Mouse (Mus musculus): ENCODE data around the gene Endod1. TPM values are rescaled to one million over a fixed set of nuclear protein-coding genes. Genes with fewer than 3 reads are reported as not detected.

The Endod1 gene
- polyA plus RNA-seq, 1 experiment from 2014 or later: 8.6 TPM

DNA sequence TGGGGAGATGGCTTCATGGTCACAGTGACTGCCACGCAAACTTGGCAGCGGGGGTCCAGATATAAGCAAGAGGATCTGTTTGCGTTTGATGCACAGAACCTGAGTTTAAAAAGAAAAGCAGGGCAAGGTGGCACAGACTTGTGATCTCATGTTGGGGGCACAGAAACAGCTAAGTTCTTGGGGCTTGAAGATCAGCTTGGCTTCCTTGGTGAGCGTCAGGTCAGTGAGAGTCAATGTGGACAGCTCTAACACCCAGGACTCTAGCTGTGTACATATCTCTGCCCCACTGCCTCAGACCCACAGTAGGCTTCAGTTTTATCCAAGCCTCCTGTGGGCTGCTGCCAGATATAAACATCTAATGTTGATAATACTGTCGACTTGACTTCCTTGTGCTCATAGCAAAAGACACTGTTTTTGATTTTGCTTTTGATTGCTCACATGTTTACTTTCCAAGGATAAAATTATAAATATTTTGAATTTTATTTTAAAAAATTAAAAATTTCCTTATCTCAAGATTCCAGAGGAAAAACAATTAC is 1.0 kb upstream of the Endod1 start:
- H3K27me3 ChIP-seq: no peaks in the 10 kb centered on the region
- DNase-seq (ENCODE audit: low read depth, low spot score): no peak
- in situ Hi-C loops (cut with MboI; ENCODE audit: low pct_unique_long_range_greater_than_20kb): no loop called here
- no peak for ATAC-seq
- ChIA-PET CTCF (interaction anchor here (0.8 to 1.5 kb wide), 3 partner anchors 9 to 118 kb away, joined by 3 to 5 read pairs (median 3); partner anchors contain the start of genes Cwc15 and Kdm4d), POLR2A (interaction anchor here (1.2 kb wide), 1 partner anchor 14 kb away, joined by 3 read pairs; no protein-coding TSS in a partner anchor)
- no peak for TF ChIP-seq CTCF (IDR thresholded peaks at IDR 0.05)

- TF ChIP-seq CTCF (IDR thresholded peaks at IDR 0.05): no peak
- no peaks in the 10 kb centered on the region for H3K27me3 ChIP-seq
- DNase-seq (ENCODE audit: low read depth, low spot score) (peak; percentile 47), ATAC-seq (peak; percentile 95)
- in situ Hi-C loops (cut with MboI; ENCODE audit: low pct_unique_long_range_greater_than_20kb): no loop called here
- POLR2A ChIA-PET: interaction anchor here (0.7 to 1.4 kb wide), 2 partner anchors 17 to 120 kb away, joined by 3 read pairs; no protein-coding TSS in a partner anchor
- CTCF ChIA-PET: interaction anchor here (0.5 to 1.0 kb wide), 2 partner anchors 10 to 119 kb away, joined by 3 read pairs; partner anchors contain the start of genes Cwc15 and Kdm4d
Observed at GRCm38 (mm10) chr9:14380386-14381285, 671 bp downstream of the Endod1 start.

GRCm38 (mm10) chr9:14379769-14380385 is 1.4 kb downstream of the Endod1 start:
- TF ChIP-seq CTCF (IDR thresholded peaks at IDR 0.05): no peak
- no peak for DNase-seq (ENCODE audit: low read depth, low spot score)
- POLR2A ChIA-PET: interaction anchor here (0.5 to 1.4 kb wide), 2 partner anchors 16 to 319 kb away, joined by 3 to 4 read pairs; no protein-coding TSS in a partner anchor
- no peak for ATAC-seq
- H3K27me3 ChIP-seq: no peaks in the 10 kb centered on the region
- in situ Hi-C loops (cut with MboI; ENCODE audit: low pct_unique_long_range_greater_than_20kb): no loop called here
- CTCF ChIA-PET: interaction anchor here (1.0 kb wide), 1 partner anchor 11 kb away, joined by 3 read pairs; no protein-coding TSS in a partner anchor

DNA sequence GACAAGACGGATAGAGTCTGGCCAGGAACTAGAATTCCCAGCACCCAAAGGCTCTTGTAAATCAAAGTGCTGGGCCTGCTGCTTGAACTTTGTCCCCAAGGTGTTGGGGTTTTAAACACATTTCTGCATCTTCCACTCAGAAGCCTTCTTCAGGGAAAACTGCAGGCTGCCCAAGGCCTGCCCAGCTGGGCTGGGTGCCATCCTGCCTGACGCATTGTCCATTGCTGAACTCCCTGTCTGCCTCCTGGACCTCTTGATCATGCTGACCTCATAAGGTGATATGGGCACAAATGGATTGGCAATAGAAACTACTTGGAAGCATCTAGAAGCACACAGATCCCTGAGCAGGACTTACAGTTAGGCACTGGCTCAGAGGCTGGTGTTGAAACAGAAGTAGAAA is 3.2 kb downstream of the Endod1 start:
- in situ Hi-C loops (cut with MboI; ENCODE audit: low pct_unique_long_range_greater_than_20kb): no loop called here
- ChIA-PET POLR2A (no interaction called here), CTCF (no interaction called here)
- DNase-seq (ENCODE audit: low read depth, low spot score): no peak
- no peaks in the 10 kb centered on the region for H3K27me3 ChIP-seq
- no peak for ATAC-seq
- TF ChIP-seq CTCF (IDR thresholded peaks at IDR 0.05): no peak

DNA sequence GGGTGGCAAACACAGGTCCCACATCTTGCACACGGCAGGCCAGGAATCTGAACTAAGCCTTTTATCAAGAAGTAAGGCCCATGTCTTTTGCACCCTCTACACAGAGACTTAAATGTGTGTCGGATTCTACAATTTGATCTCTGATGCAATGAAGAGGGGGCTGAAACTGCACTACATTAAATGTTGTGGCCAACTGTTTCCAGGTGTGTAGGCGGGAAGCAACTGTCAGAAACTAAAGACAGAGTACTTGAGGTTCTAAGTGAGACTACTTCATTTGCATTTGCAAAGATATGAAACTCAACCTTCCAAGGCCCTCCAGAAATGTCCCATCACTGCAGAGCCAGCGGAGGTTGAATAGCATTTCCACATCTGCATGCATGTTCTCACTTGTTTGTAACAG is 5.2 kb downstream of the Endod1 start:
- CTCF ChIA-PET: no interaction called here
- H3K27me3 ChIP-seq: no peaks in the 10 kb centered on the region
- no peak for DNase-seq (ENCODE audit: low read depth, low spot score)
- no peak for TF ChIP-seq CTCF (IDR thresholded peaks at IDR 0.05)
- POLR2A ChIA-PET: no interaction called here
- ATAC-seq: no peak
- in situ Hi-C loops (cut with MboI; ENCODE audit: low pct_unique_long_range_greater_than_20kb): no loop called here

- DNase-seq (ENCODE audit: low read depth, low spot score): no peak
- CTCF ChIA-PET: no interaction called here
- TF ChIP-seq CTCF (IDR thresholded peaks at IDR 0.05): no peak
- no peaks in the 10 kb centered on the region for H3K27me3 ChIP-seq
- POLR2A ChIA-PET: no interaction called here
- in situ Hi-C loops (cut with MboI; ENCODE audit: low pct_unique_long_range_greater_than_20kb): no loop called here
- no peak for ATAC-seq
Observed at GRCm38 (mm10) chr9:14372440-14372839, 8.9 kb downstream of the Endod1 start.

- in situ Hi-C loops (cut with MboI; ENCODE audit: low pct_unique_long_range_greater_than_20kb): no loop called here
- DNase-seq (ENCODE audit: low read depth, low spot score) (no peak), ATAC-seq (no peak)
- no peak for TF ChIP-seq CTCF (IDR thresholded peaks at IDR 0.05)
- POLR2A ChIA-PET: no interaction called here
- H3K27me3 ChIP-seq: no peaks in the 10 kb centered on the region
- CTCF ChIA-PET: interaction anchor here (1.6 kb wide), 1 partner anchor 18 kb away, joined by 3 read pairs; no protein-coding TSS in a partner anchor
Observed at GRCm38 (mm10) chr9:14369271-14369670, 12.0 kb downstream of the Endod1 start.

DNA sequence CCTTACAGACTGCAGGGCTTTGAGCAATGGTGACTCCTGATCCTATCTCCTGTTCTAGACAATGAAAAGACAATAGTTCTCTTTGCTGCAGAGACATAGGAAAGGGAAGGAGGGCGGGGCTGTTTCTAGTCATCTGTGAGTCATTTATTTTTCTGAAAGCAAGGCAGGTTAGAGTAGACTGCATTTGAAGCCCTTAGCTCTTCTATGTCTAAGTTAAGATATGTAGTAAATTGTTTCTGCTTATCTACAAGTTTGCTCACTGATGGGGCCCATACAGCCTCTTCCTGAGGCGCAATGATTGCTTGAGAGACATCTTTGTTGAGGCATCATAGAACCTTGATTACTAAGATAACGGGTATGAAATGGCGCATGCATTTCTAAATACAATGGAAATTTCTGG is 13.5 kb downstream of the Endod1 start:
- CTCF ChIA-PET: no interaction called here
- TF ChIP-seq CTCF (IDR thresholded peaks at IDR 0.05): no peak
- no peak for ATAC-seq

GRCm38 (mm10) chr9:14365481-14366125 is 15.7 kb downstream of the Endod1 start:
- ATAC-seq (no peak), DNase-seq (ENCODE audit: low read depth, low spot score) (no peak)
- POLR2A ChIA-PET: no interaction called here
- no peak for TF ChIP-seq CTCF (IDR thresholded peaks at IDR 0.05)
- no peaks in the 10 kb centered on the region for H3K27me3 ChIP-seq
- in situ Hi-C loops (cut with MboI; ENCODE audit: low pct_unique_long_range_greater_than_20kb): no loop called here
- CTCF ChIA-PET: no interaction called here

More for the DNA sequence above, 13.5 kb downstream of the Endod1 start:
- in situ Hi-C loops (cut with MboI; ENCODE audit: low pct_unique_long_range_greater_than_20kb): no loop called here
- no peak for DNase-seq (ENCODE audit: low read depth, low spot score)
- H3K27me3 ChIP-seq: no peaks in the 10 kb centered on the region
- POLR2A ChIA-PET: no interaction called here

GRCm38 (mm10) chr9:14364719-14365118 is 16.6 kb downstream of the Endod1 start:
- ChIA-PET CTCF (interaction anchor here (0.7 to 1.5 kb wide), 2 partner anchors 10 to 16 kb away, joined by 3 to 4 read pairs; no protein-coding TSS in a partner anchor), POLR2A (interaction anchor here (1.2 kb wide), 1 partner anchor 15 kb away, joined by 3 read pairs; no protein-coding TSS in a partner anchor)
- no peak for TF ChIP-seq CTCF (IDR thresholded peaks at IDR 0.05)
- no peaks in the 10 kb centered on the region for H3K27me3 ChIP-seq
- DNase-seq (ENCODE audit: low read depth, low spot score) (no peak), ATAC-seq (no peak)
- in situ Hi-C loops (cut with MboI; ENCODE audit: low pct_unique_long_range_greater_than_20kb): no loop called here
